Mouse (Mus musculus) G1E (cell line): ENCODE results near the gene Gnaq.

Experiments used
- CTCF ChIP-seq: IDR thresholded peaks from 2 replicates; pipeline ENCODE4 v1.5.1; 2012; ENCODE audit warnings: low read depth, low read length, inconsistent platforms, mixed read lengths
- POLR2AphosphoS5 ChIP-seq: IDR thresholded peaks from 2 replicates; pipeline ENCODE4 v1.6.1; 2012; ENCODE audit warnings: low read depth, low read length, inconsistent platforms; ENCODE audit not compliant: insufficient replicate concordance

DNA sequence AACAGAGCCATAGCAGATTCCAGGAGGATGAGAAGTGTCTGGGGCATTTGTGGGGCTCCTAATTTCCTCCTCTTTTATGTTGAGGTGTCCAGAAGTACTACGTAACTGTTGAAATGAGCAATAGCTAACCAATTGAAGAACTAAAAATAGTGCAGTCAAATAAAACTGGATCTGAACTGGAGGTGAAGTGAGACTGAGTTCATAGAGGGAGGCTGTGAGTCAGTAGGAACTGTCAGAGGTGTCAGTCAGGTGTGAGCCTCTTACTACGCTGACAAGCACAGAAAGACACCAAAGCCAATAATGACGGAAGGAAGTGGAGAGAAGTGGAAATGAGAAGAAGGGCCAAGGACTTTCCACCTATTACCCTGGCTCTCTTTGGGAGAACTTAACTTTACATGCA, 48.6 kb downstream of the Gnaq start:
- TF ChIP-seq CTCF (no peak), POLR2AphosphoS5 (no peak)
